Mouse (Mus musculus): ENCODE measurements at regions not wholly inside any gene's neighbourhood (a gene's known extent, or its start where the extent isn't known, plus 50 kb on each side); places are given as distances from the start of the nearest gene placed in this dataset.

DNA sequence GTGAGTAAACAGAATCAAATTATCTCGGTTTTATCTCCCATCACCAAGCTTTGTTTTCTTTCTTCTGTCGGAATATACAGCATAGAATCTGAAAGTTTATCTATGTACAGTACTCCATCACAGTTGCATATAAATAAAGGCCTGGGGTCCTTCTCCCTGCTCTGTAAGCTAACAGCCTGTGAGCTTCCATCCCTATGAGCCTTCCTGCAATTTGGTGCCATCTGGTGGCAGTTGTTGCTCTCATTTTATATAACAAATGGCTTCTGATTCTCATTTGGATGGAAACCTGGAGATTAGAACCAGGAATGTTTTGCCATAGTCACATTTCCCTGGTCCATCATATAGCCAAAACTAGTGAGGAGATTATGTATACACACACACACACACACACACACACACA is 511.3 kb upstream of the Adgrl3 start:
- TF ChIP-seq POLR2A (IDR thresholded peaks at IDR 0.05; ENCODE audit: insufficient read depth, low read depth, low read length) (no peak), CTCF (IDR thresholded peaks at IDR 0.05) (peak; percentile 51)

Data from heart, adult 2 months (tissue).